Mouse (Mus musculus): ENCODE data around the gene Ppm1l.

DNA sequence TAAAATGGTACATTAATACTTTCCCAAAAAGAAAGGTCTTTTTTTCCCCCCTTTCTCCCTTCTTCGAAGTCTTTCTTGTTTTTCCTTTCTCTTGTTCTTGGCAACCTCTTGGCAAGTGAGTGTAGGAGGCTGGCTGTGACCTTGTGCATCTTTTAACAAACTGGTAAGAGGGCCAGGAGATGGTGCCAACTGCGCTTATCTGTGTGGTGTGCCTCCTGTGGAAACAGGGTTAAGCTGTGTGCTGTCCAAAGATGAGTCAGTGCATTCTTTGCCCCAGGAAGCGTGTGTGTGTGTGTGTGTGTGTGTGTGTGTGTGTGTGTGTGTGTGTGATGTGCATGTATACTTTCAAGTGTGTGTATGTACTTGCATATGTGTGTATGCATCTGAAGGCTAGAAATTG, 7.3 kb downstream of the Ppm1l start:
- TF ChIP-seq CTCF (IDR thresholded peaks at IDR 0.05; ENCODE audit: low read depth, low read length) (no peak), POLR2A (IDR thresholded peaks at IDR 0.05; ENCODE audit: borderline replicate concordance, low read depth, low read length) (no peak)

Measured in bone marrow macrophage, adult 2 months (primary cell).